Mouse (Mus musculus) lung, postnatal 0 days (tissue): ENCODE data around the gene Rnf208.

Experiments
- CTCF ChIP-seq: IDR thresholded peaks from 2 replicates; pipeline ENCODE4 v1.5.1; 2016; ENCODE audit warnings: antibody characterized with exemption, mild to moderate bottlenecking
- EP300 ChIP-seq: IDR thresholded peaks from 2 replicates; pipeline ENCODE4 v1.6.1; 2016; ENCODE audit warnings: antibody characterized with exemption, mild to moderate bottlenecking, control low read depth

DNA sequence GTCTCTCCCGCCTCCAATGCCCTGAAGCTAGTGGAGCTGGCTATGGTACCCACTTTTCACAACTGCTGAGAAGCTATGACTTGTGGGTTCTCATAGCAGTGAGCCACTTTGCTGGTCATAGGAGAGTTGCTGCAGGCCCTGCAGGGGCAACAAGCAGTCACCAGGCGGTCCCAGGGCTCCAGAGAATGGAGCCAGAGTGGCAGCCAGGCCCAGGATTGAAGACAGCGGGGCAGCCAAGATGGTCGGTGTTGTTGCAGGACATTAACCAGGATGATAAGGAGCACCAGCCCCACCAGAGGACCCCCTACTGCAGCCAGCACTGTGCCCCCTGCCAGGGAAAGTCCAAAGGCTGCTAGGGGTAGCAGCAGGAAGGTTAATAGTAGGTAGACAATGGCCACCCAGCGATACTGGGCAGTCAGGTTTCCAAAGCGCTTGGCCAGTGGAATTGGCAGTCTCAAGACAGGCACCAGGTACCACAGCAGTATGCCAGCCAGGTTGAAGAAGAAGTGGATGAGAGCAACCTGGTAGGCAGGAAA lies 13.0 kb upstream of the Rnf208 start:
- no peak for TF ChIP-seq CTCF
- no peak for TF ChIP-seq EP300
